Mouse (Mus musculus) neural tube, embryonic 12.5 days (tissue): ENCODE results near the gene Phf2. TPM values are rescaled to one million over a fixed set of nuclear protein-coding genes. Genes with fewer than 3 reads are reported as not detected.
A peak's percentile ranks its signal among the peaks of the same experiment; 100 is the strongest.
"Not testable (repeated sequence)": the region's sequence is repeated elsewhere in the genome, so short reads cannot be mapped to it uniquely, and the experiment has no call there.

Source experiments
- ATAC-seq: fragments of 200-750 bp; cut with Nextera tagmentation; 2 replicates; pipeline ENCODE4 v1.8.0; 2017; ENCODE audit warnings: low read depth, mild to moderate bottlenecking, moderate TSS enrichment, moderate library complexity; ENCODE audit not compliant: low FRiP score
- H3K27ac ChIP-seq: fragments of 300-500 bp; sonication (generic); 2 replicates; pipeline ENCODE4 v1.5.1; 2016
- H3K27me3 ChIP-seq: fragments of 300-500 bp; sonication (generic); replicated peaks from 2 replicates; pipeline ENCODE4 v1.6.1; 2016; ENCODE audit warnings: mild to moderate bottlenecking
- H3K36me3 ChIP-seq: fragments of 300-500 bp; sonication (generic); 2 replicates; pipeline ENCODE4 v1.6.1; 2016; ENCODE audit warnings: mild to moderate bottlenecking
- H3K4me1 ChIP-seq: fragments of 300-500 bp; sonication (generic); 2 replicates; pipeline ENCODE4 v1.6.1; 2016
- H3K4me2 ChIP-seq: fragments of 300-500 bp; sonication (generic); replicated peaks from 2 replicates; pipeline ENCODE4 v1.6.1; 2016; ENCODE audit warnings: mild to moderate bottlenecking
- H3K4me3 ChIP-seq: fragments of 300-500 bp; sonication (generic); 2 replicates; pipeline ENCODE4 v1.5.1; 2016
- H3K9ac ChIP-seq: fragments of 300-500 bp; sonication (generic); 2 replicates; pipeline ENCODE4 v1.6.1; 2016; ENCODE audit warnings: mild to moderate bottlenecking
- H3K9me3 ChIP-seq: fragments of 300-500 bp; sonication (generic); 2 replicates; pipeline ENCODE4 v1.6.1; 2016; ENCODE audit warnings: mild to moderate bottlenecking
- WGBS: fragments of 180-500 bp; shearing (Covaris S2); methylation state at CpG from one replicate; pipeline ENCODE4 v1.1.7; 2016; 5-methylcytosine and 5-hydroxymethylcytosine counted together
- polyA plus RNA-seq: library from polyadenylated mRNA; unstranded; fragments of >200 nt; fragmentation: Nextera tagmentation; extraction: Ambion mirVana; gene quantifications from 2 replicates; pipeline ENCODE4 v1.2.1, GENCODE M21; 2016

Phf2 gene
- polyA plus RNA-seq, 1 experiment from 2014 or later, result 9.6 TPM

GRCm38 (mm10) chr13:48830528-48831250, 40.2 kb downstream of the Phf2 start:
- Histone ChIP-seq H3K4me2 (no peak overlapping the region), H3K36me3 (peaks cover 63% of the 10 kb centered on the region), H3K9me3 (no peaks in the 10 kb centered on the region), H3K9ac (no peak overlapping the region), H3K27ac (no peak overlapping the region), H3K27me3 (no peaks in the 10 kb centered on the region), H3K4me1 (no peaks in the 10 kb centered on the region), H3K4me3 (no peak overlapping the region)
- 83% methylated on average over 14 of the region's 14 CpGs for WGBS
- no peak for ATAC-seq

- no peak overlapping the region for H3K4me3 ChIP-seq
- no peak for ATAC-seq
- 88% methylated on average over 4 of the region's 4 CpGs for WGBS
- no peaks in the 10 kb centered on the region for H3K9me3 ChIP-seq
- H3K9ac ChIP-seq, result no peak overlapping the region
- no peaks in the 10 kb centered on the region for H3K4me1 ChIP-seq
- no peak overlapping the region for H3K27ac ChIP-seq
- H3K4me2 ChIP-seq, result no peak overlapping the region
- no peaks in the 10 kb centered on the region for H3K27me3 ChIP-seq
- H3K36me3 ChIP-seq, result peaks cover 72% of the 10 kb centered on the region
These were observed 41.1 kb downstream of the Phf2 start for GRCm38 (mm10) chr13:48829780-48830179.

GRCm38 (mm10) chr13:48822871-48823270, 48.0 kb downstream of the Phf2 start:
- Histone ChIP-seq H3K4me2 (no peak overlapping the region), H3K36me3 (peaks cover 91% of the 10 kb centered on the region)
- ATAC-seq, result no peak

DNA sequence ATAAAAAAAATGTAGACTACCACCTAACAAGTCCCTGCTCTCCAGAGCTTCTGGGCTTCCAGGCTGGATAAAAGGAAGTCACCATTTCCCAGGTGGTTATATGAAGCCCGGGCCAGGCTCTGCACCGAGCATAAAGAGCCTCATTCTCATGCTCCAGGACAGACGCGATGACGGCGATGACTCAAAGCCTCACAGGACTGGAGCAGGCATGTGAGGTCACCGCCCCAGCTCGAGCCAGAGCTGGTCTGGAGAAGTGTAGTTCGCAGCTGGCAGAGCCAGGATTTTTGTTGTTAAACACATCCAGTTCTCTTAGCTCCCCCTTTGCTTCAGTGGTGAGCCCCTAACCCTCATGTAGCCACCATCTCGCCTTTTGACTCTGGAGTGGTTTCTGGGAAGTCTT, 48.6 kb downstream of the Phf2 start:
- Histone ChIP-seq H3K4me1 (no peaks in the 10 kb centered on the region), H3K36me3 (peaks cover 91% of the 10 kb centered on the region), H3K27me3 (no peaks in the 10 kb centered on the region)

More at GRCm38 (mm10) chr13:48822871-48823270, 48.0 kb downstream of the Phf2 start:
- H3K4me1 ChIP-seq, result no peaks in the 10 kb centered on the region
- H3K9ac ChIP-seq, result no peak overlapping the region
- H3K27ac ChIP-seq, result no peak overlapping the region
- H3K4me3 ChIP-seq, result no peak overlapping the region
- no peaks in the 10 kb centered on the region for H3K9me3 ChIP-seq
- WGBS, result 85% methylated on average over 9 of the region's 9 CpGs
- H3K27me3 ChIP-seq, result no peaks in the 10 kb centered on the region

DNA sequence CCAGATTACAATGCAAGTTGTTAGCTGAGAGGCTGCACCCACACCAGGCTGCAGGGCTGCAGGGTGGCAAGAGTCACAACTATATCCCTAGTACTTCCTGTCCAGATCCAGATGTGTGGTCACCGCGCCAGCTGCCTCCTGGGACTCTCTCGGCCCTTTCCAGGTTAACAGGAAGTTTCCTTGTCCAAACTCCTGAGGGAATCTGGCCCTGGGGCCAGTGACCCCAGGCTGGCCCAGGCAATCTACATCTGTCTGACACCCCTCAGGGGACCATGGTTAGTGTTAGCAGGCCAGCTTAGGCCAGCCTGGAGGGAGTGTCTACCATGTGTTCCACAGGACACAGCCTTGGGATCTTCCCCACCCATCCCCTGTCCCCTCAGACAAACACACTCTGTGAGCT, 51.8 kb downstream of the Phf2 start:
- WGBS, result 87% methylated on average over 3 of the region's 3 CpGs
- no peak overlapping the region for H3K4me3 ChIP-seq
- H3K9me3 ChIP-seq, result no peaks in the 10 kb centered on the region
- no peak for ATAC-seq
- H3K27me3 ChIP-seq, result no peaks in the 10 kb centered on the region
- no peak overlapping the region for H3K9ac ChIP-seq
- peaks cover 93% of the 10 kb centered on the region for H3K36me3 ChIP-seq
- no peaks in the 10 kb centered on the region for H3K4me1 ChIP-seq
- H3K27ac ChIP-seq, result no peak overlapping the region
- no peak overlapping the region for H3K4me2 ChIP-seq

More for the DNA sequence above, 48.6 kb downstream of the Phf2 start:
- Histone ChIP-seq H3K4me2 (no peak overlapping the region), H3K4me3 (no peak overlapping the region), H3K9ac (no peak overlapping the region), H3K27ac (no peak overlapping the region), H3K9me3 (no peaks in the 10 kb centered on the region)
- 93% methylated on average over 10 of the region's 10 CpGs for WGBS
- ATAC-seq, result no peak

GRCm38 (mm10) chr13:48814406-48814805, 56.5 kb downstream of the Phf2 start:
- Histone ChIP-seq H3K27me3 (no peaks in the 10 kb centered on the region), H3K9ac (no peak overlapping the region), H3K4me3 (no peak overlapping the region), H3K4me1 (no peaks in the 10 kb centered on the region), H3K27ac (no peak overlapping the region), H3K9me3 (no peaks in the 10 kb centered on the region), H3K4me2 (no peak overlapping the region), H3K36me3 (peaks cover 92% of the 10 kb centered on the region)
- 90% methylated on average over 1 of the region's 1 CpGs for WGBS
- no peak for ATAC-seq

DNA sequence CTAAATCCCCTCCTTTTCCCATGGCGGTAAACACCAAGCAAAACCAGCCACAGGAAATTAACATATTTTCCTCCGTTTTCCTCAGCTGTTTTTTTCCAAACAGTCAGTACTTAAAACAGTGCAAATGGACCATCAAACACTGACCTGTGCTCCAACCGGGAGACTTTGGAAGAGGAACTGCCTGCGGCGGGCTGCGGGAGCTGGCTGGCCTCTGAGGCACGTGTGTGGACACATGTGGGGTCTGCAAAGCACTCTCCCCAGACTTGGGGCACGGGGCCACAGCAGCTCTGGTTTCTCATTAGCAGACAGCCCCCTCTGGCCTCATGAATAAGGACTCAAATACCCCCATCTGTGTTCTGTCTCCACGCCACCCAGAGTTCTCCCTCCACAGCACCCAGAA, 59.9 kb downstream of the Phf2 start:
- H3K27ac ChIP-seq, result no peak overlapping the region
- H3K36me3 ChIP-seq, result peaks cover 84% of the 10 kb centered on the region
- no peaks in the 10 kb centered on the region for H3K27me3 ChIP-seq
- H3K4me1 ChIP-seq, result no peaks in the 10 kb centered on the region
- no peak overlapping the region for H3K4me3 ChIP-seq
- no peaks in the 10 kb centered on the region for H3K9me3 ChIP-seq
- H3K9ac ChIP-seq, result no peak overlapping the region
- no peak for ATAC-seq
- no peak overlapping the region for H3K4me2 ChIP-seq
- whole genome bisulfite sequencing, result 87% methylated on average over 9 of the region's 9 CpGs

- Histone ChIP-seq H3K4me3 (no peak overlapping the region), H3K27me3 (no peaks in the 10 kb centered on the region), H3K9me3 (no peaks in the 10 kb centered on the region), H3K27ac (no peak overlapping the region), H3K9ac (no peak overlapping the region), H3K4me1 (no peaks in the 10 kb centered on the region), H3K36me3 (peaks cover 84% of the 10 kb centered on the region), H3K4me2 (no peak overlapping the region)
- no peak for ATAC-seq
- 92% methylated on average over 7 of the region's 7 CpGs for WGBS
These were observed 60.6 kb downstream of the Phf2 start for GRCm38 (mm10) chr13:48810274-48810823.

DNA sequence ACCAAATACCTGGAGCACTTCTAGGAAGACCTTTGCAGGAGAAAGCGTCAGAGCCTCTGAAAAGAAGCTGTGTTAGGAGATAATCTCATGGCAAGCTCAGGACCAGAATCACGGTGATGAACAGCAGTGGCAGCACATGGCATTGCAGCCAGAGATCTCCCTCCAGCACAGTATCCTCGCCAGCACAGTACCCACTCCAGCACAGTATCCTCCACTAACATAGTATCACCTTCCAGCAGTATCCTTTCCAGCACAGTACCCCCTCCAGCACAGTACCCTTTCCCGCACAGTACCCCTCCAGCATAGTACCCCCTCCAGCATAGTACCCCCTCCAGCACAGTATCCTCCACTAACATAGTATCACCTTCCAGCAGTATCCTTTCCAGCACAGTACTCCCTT, 61.3 kb downstream of the Phf2 start:
- H3K9ac ChIP-seq, H3K9me3 ChIP-seq, H3K4me1 ChIP-seq, H3K4me3 ChIP-seq, H3K4me2 ChIP-seq, H3K27ac ChIP-seq, H3K27me3 ChIP-seq, ATAC-seq: not testable (repeated sequence)
- H3K36me3 ChIP-seq, result peaks cover 82% of the 10 kb centered on the region
- WGBS, result 91% methylated on average over 4 of the region's 4 CpGs

DNA sequence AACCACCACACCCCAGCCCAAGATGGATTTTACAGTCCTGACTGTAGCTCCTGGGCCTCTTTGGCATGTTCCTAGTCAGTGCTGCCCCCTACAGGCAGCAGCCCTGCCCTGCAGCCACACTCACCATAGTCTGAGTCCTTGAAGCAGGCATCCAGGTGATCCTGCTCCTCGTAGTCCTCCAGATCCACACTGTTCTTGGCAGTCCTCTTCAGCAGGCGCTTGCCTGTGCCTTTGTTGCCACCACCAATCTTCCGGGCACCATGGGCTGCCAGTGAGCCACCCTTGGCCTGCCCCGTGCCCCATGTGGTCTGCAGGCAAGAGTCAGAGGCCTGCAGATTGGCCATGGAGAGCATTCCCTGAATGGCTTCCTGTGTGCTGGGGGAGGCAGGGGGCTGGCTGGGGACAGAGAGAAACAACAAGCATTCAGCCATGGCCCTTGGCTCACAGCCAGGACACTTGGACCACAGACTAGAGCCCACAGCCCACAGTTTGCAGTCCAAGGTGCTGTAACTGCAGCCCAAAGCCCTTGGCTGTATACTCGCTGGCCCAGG, 63.4 kb downstream of the Phf2 start:
- WGBS, result 73% methylated on average over 5 of the region's 5 CpGs
- H3K9ac ChIP-seq, result no peak overlapping the region
- no peak for ATAC-seq

DNA sequence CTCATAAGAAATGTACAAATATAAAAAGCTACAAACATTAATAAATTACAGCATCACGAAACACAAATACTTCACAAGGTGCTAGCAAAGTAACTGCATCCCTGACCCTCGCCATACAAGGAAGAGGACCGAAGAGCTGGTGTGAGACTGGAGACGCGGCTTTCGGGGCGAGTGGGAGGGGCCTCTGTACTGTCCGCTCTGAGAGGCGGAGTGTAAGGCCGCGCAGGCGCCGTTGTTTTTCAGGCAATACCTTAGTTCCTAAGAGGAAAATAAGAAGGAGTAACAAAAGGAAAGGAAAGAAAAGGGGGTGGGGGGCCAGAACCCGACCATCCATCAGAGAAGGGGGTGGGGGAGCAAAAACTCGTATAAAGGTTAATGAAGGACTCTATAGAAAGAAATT, 68.7 kb downstream of the Phf2 start:
- no peaks in the 10 kb centered on the region for H3K27me3 ChIP-seq
- peaks cover 6% of the 10 kb centered on the region; the same call in 1 of the 2 replicates for H3K4me1 ChIP-seq
- 43% methylated on average over 15 of the region's 15 CpGs for WGBS
- peaks cover 53% of the 10 kb centered on the region for H3K36me3 ChIP-seq
- H3K4me3 ChIP-seq, result no peak overlapping the region
- H3K27ac ChIP-seq, result no peak overlapping the region
- H3K9me3 ChIP-seq, result no peaks in the 10 kb centered on the region
- ATAC-seq, result no peak
- H3K9ac ChIP-seq, result no peak overlapping the region
- H3K4me2 ChIP-seq, result no peak overlapping the region

More for the DNA sequence above, 63.4 kb downstream of the Phf2 start:
- Histone ChIP-seq H3K4me1 (no peaks in the 10 kb centered on the region), H3K27me3 (no peaks in the 10 kb centered on the region), H3K36me3 (peaks cover 82% of the 10 kb centered on the region), H3K27ac (no peak overlapping the region), H3K9me3 (no peaks in the 10 kb centered on the region), H3K4me2 (no peak overlapping the region), H3K4me3 (no peak overlapping the region)

GRCm38 (mm10) chr13:48800850-48801546, 69.9 kb downstream of the Phf2 start:
- peaks cover 9% of the 10 kb centered on the region; the same call in 1 of the 2 replicates for H3K4me1 ChIP-seq
- WGBS, result 29% methylated on average over 11 of the region's 11 CpGs
- H3K4me2 ChIP-seq, result no peak overlapping the region
- H3K36me3 ChIP-seq, result peaks cover 43% of the 10 kb centered on the region
- peak; percentile 64 for ATAC-seq
- no peak overlapping the region for H3K9ac ChIP-seq
- H3K27ac ChIP-seq, result no peak overlapping the region
- H3K9me3 ChIP-seq, result no peaks in the 10 kb centered on the region
- H3K4me3 ChIP-seq, result no peak overlapping the region
- H3K27me3 ChIP-seq, result no peaks in the 10 kb centered on the region
